Mouse (Mus musculus): ENCODE data around the gene Kmt5a. TPM values are rescaled to one million over a fixed set of nuclear protein-coding genes. Genes with fewer than 3 reads are reported as not detected.

The Kmt5a gene
- total RNA-seq, 1 experiment, result 62.6 TPM

- H3K9me3 ChIP-seq (ENCODE audit: control insufficient read depth, insufficient read depth, low read depth, low read length), result no peaks in the 10 kb centered on the region
- TF ChIP-seq ZNF384 (IDR thresholded peaks at IDR 0.05; ENCODE audit: low read depth, low read length), result no peak
- TF ChIP-seq ZC3H11A (IDR thresholded peaks at IDR 0.05; ENCODE audit: borderline replicate concordance, low read depth, low read length), result no peak
- no peak for TF ChIP-seq CHD2 (IDR thresholded peaks at IDR 0.05; ENCODE audit: low read depth, low read length)
- no peak for TF ChIP-seq MAFK (IDR thresholded peaks at IDR 0.05; ENCODE audit: insufficient read depth, low read depth, low read length)
- no peak for TF ChIP-seq HCFC1 (IDR thresholded peaks at IDR 0.05; ENCODE audit: borderline replicate concordance, insufficient read depth, low read length)
- H3K27ac ChIP-seq (ENCODE audit: insufficient read depth, low read depth, low read length, poor library complexity, severe bottlenecking), result no peak overlapping the region
- peaks cover 18% of the 10 kb centered on the region for H3K36me3 ChIP-seq (ENCODE audit: control insufficient read depth, insufficient read depth, low read length, poor library complexity, severe bottlenecking)
- in situ Hi-C loops (cut with MboI; ENCODE audit: low sequenced_read_pairs in 2 of 2, unreplicated experiment in 2 of 2), result loop anchor here in 1 of 2 experiments (5.0 to 25.0 kb wide), 2 partner anchors 35 to 1950 kb away; no protein-coding TSS in a partner anchor
- H3K4me1 ChIP-seq (ENCODE audit: control insufficient read depth in 2 of 2, insufficient read depth in 2 of 2, low read length in 2 of 2, poor library complexity in 1 of 2), result 0 out of 4 replicates have a peak, but pooled peaks cover 0 to 1% of the 10 kb centered on the region in 2 experiments
- no peak for DNase-seq (ENCODE audit: low read depth, low spot score)
- H3K9ac ChIP-seq (ENCODE audit: insufficient read depth, low read depth, low read length, poor library complexity, severe bottlenecking), result no peak overlapping the region
- H3K4me3 ChIP-seq (ENCODE audit: insufficient read depth in 1 of 2, low read depth in 1 of 2, low read length in 2 of 2, poor library complexity in 1 of 2, severe bottlenecking in 1 of 2), result no peak overlapping the region
Observed at GRCm38 (mm10) chr5:124412163-124412562, 27.6 kb upstream of the Kmt5a start.

DNA sequence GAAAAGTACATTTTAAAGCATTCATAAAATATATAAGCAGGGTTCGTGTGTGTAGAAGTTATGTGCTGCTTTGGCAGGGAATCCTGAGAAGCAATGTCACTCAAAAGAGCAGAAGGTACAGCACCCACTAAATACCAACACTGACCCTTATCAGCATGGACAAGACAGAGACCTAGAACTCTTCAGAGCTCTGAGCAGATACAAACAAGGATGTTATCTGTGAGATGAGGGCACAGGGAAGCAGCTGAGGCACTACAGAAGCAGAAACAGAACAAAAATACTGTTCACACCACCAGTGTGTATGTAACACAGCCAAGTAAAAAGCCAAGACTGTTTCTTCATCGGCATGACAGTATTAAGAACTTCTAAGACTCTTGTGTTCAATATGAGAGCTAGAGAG lies 20.8 kb upstream of the Kmt5a start:
- DNase-seq (ENCODE audit: low read depth, low spot score), result no peak
- no peak overlapping the region for H3K9ac ChIP-seq (ENCODE audit: insufficient read depth, low read depth, low read length, poor library complexity, severe bottlenecking)
- H3K27ac ChIP-seq (ENCODE audit: insufficient read depth, low read depth, low read length, poor library complexity, severe bottlenecking), result no peak overlapping the region
- no peak overlapping the region for H3K4me3 ChIP-seq (ENCODE audit: insufficient read depth in 1 of 2, low read depth in 1 of 2, low read length in 2 of 2, poor library complexity in 1 of 2, severe bottlenecking in 1 of 2)
- TF ChIP-seq ZNF384 (IDR thresholded peaks at IDR 0.05; ENCODE audit: low read depth, low read length) (no peak), MAFK (IDR thresholded peaks at IDR 0.05; ENCODE audit: insufficient read depth, low read depth, low read length) (no peak), HCFC1 (IDR thresholded peaks at IDR 0.05; ENCODE audit: borderline replicate concordance, insufficient read depth, low read length) (no peak), CHD2 (IDR thresholded peaks at IDR 0.05; ENCODE audit: low read depth, low read length) (no peak), ZC3H11A (IDR thresholded peaks at IDR 0.05; ENCODE audit: borderline replicate concordance, low read depth, low read length) (no peak)
- in situ Hi-C loops (cut with MboI; ENCODE audit: low sequenced_read_pairs in 2 of 2, unreplicated experiment in 2 of 2), result loop anchor here in 1 of 2 experiments (25.0 kb wide), 1 partner anchor 1957 kb away; no protein-coding TSS in a partner anchor
- no peaks in the 10 kb centered on the region; the same call in none of the 2 replicates for H3K36me3 ChIP-seq (ENCODE audit: control insufficient read depth, insufficient read depth, low read length, poor library complexity, severe bottlenecking)
- peaks cover 0 to 2% of the 10 kb centered on the region in 2 experiments; a peak in 2 of 4 replicates for H3K4me1 ChIP-seq (ENCODE audit: control insufficient read depth in 2 of 2, insufficient read depth in 2 of 2, low read length in 2 of 2, poor library complexity in 1 of 2)
- no peaks in the 10 kb centered on the region for H3K9me3 ChIP-seq (ENCODE audit: control insufficient read depth, insufficient read depth, low read depth, low read length)

- Histone ChIP-seq H3K4me1 (ENCODE audit: control insufficient read depth in 2 of 2, insufficient read depth in 2 of 2, low read length in 2 of 2, poor library complexity in 1 of 2) (peaks cover 3 to 4% of the 10 kb centered on the region in 2 experiments; a peak in 2 of 4 replicates), H3K9ac (ENCODE audit: insufficient read depth, low read depth, low read length, poor library complexity, severe bottlenecking) (no peak overlapping the region), H3K4me3 (ENCODE audit: insufficient read depth in 1 of 2, low read depth in 1 of 2, low read length in 2 of 2, poor library complexity in 1 of 2, severe bottlenecking in 1 of 2) (no peak overlapping the region), H3K9me3 (ENCODE audit: control insufficient read depth, insufficient read depth, low read depth, low read length) (no peaks in the 10 kb centered on the region), H3K36me3 (ENCODE audit: control insufficient read depth, insufficient read depth, low read length, poor library complexity, severe bottlenecking) (no peaks in the 10 kb centered on the region; the same call in none of the 2 replicates), H3K27ac (ENCODE audit: insufficient read depth, low read depth, low read length, poor library complexity, severe bottlenecking) (no peak overlapping the region)
- in situ Hi-C loops (cut with MboI; ENCODE audit: low sequenced_read_pairs in 2 of 2, unreplicated experiment in 2 of 2), result loop anchor here in 1 of 2 experiments (25.0 kb wide), 1 partner anchor 1959 kb away; no protein-coding TSS in a partner anchor
- TF ChIP-seq ZC3H11A (IDR thresholded peaks at IDR 0.05; ENCODE audit: borderline replicate concordance, low read depth, low read length) (no peak), ZNF384 (IDR thresholded peaks at IDR 0.05; ENCODE audit: low read depth, low read length) (no peak), MAFK (IDR thresholded peaks at IDR 0.05; ENCODE audit: insufficient read depth, low read depth, low read length) (no peak), HCFC1 (IDR thresholded peaks at IDR 0.05; ENCODE audit: borderline replicate concordance, insufficient read depth, low read length) (no peak), CHD2 (IDR thresholded peaks at IDR 0.05; ENCODE audit: low read depth, low read length) (no peak)
- no peak for DNase-seq (ENCODE audit: low read depth, low spot score)
Observed at GRCm38 (mm10) chr5:124421786-124422185, 17.9 kb upstream of the Kmt5a start.

DNA sequence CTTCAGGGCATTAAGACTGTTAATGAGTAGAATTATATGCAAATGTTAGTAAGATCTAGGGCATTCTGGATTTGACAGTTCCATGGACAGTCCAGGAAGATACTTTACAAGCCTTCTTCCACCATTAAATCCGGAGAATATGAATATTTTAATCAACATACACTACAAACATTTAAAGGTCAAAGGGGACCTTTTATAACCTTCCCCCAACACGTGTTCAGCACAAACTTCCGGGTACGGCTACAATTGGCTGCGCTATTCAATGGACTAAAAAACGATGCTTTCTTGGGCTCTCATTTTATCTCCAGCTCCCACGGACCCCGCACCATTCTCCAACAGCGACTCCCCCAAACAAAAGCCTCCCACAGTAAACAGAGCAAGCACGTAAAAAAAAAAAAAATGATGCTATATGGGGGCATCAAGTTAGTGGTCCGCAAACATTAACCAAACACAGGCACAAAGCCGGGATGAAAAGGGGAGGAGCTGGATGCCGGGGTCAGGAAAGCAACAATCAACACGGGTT lies 15.5 kb upstream of the Kmt5a start:
- no peak for DNase-seq (ENCODE audit: low read depth, low spot score)
- in situ Hi-C loops (cut with MboI; ENCODE audit: low sequenced_read_pairs in 2 of 2, unreplicated experiment in 2 of 2), result loop anchor here in 1 of 2 experiments (25.0 kb wide), 1 partner anchor 1962 kb away; no protein-coding TSS in a partner anchor
- H3K36me3 ChIP-seq (ENCODE audit: control insufficient read depth, insufficient read depth, low read length, poor library complexity, severe bottlenecking), result no peaks in the 10 kb centered on the region; the same call in none of the 2 replicates
- H3K9me3 ChIP-seq (ENCODE audit: control insufficient read depth, insufficient read depth, low read depth, low read length), result no peaks in the 10 kb centered on the region
- H3K4me1 ChIP-seq (ENCODE audit: control insufficient read depth in 2 of 2, insufficient read depth in 2 of 2, low read length in 2 of 2, poor library complexity in 1 of 2), result peaks cover 3 to 4% of the 10 kb centered on the region in 2 experiments; a peak in 2 of 4 replicates
- peak overlapping the region; percentile 94 for H3K9ac ChIP-seq (ENCODE audit: insufficient read depth, low read depth, low read length, poor library complexity, severe bottlenecking)
- peak overlapping the region; percentile 73; the same call in 1 of the 2 replicates for H3K27ac ChIP-seq (ENCODE audit: insufficient read depth, low read depth, low read length, poor library complexity, severe bottlenecking)
- TF ChIP-seq HCFC1 (IDR thresholded peaks at IDR 0.05; ENCODE audit: borderline replicate concordance, insufficient read depth, low read length) (no peak), ZC3H11A (IDR thresholded peaks at IDR 0.05; ENCODE audit: borderline replicate concordance, low read depth, low read length) (no peak), CHD2 (IDR thresholded peaks at IDR 0.05; ENCODE audit: low read depth, low read length) (no peak), MAFK (IDR thresholded peaks at IDR 0.05; ENCODE audit: insufficient read depth, low read depth, low read length) (no peak), ZNF384 (IDR thresholded peaks at IDR 0.05; ENCODE audit: low read depth, low read length) (no peak)
- peak overlapping the region; percentile 97 to 100 for H3K4me3 ChIP-seq (ENCODE audit: insufficient read depth in 1 of 2, low read depth in 1 of 2, low read length in 2 of 2, poor library complexity in 1 of 2, severe bottlenecking in 1 of 2)
